Mouse (Mus musculus) neural tube, embryonic 12.5 days (tissue): ENCODE measurements around the gene Ephx3. TPM values are rescaled to one million over a fixed set of nuclear protein-coding genes. Genes with fewer than 3 reads are reported as not detected.

Experiments used
- ATAC-seq: fragments of 200-750 bp; cut with Nextera tagmentation; 2 replicates; pipeline ENCODE4 v1.8.0; 2017; ENCODE audit warnings: low read depth, mild to moderate bottlenecking, moderate TSS enrichment, moderate library complexity; ENCODE audit not compliant: low FRiP score
- H3K27ac ChIP-seq: fragments of 300-500 bp; sonication (generic); 2 replicates; pipeline ENCODE4 v1.5.1; 2016
- H3K27me3 ChIP-seq: fragments of 300-500 bp; sonication (generic); replicated peaks from 2 replicates; pipeline ENCODE4 v1.6.1; 2016; ENCODE audit warnings: mild to moderate bottlenecking
- H3K36me3 ChIP-seq: fragments of 300-500 bp; sonication (generic); 2 replicates; pipeline ENCODE4 v1.6.1; 2016; ENCODE audit warnings: mild to moderate bottlenecking
- H3K4me1 ChIP-seq: fragments of 300-500 bp; sonication (generic); 2 replicates; pipeline ENCODE4 v1.6.1; 2016
- H3K4me2 ChIP-seq: fragments of 300-500 bp; sonication (generic); replicated peaks from 2 replicates; pipeline ENCODE4 v1.6.1; 2016; ENCODE audit warnings: mild to moderate bottlenecking
- H3K4me3 ChIP-seq: fragments of 300-500 bp; sonication (generic); 2 replicates; pipeline ENCODE4 v1.5.1; 2016
- H3K9ac ChIP-seq: fragments of 300-500 bp; sonication (generic); 2 replicates; pipeline ENCODE4 v1.6.1; 2016; ENCODE audit warnings: mild to moderate bottlenecking
- H3K9me3 ChIP-seq: fragments of 300-500 bp; sonication (generic); 2 replicates; pipeline ENCODE4 v1.6.1; 2016; ENCODE audit warnings: mild to moderate bottlenecking
- WGBS: fragments of 180-500 bp; shearing (Covaris S2); methylation state at CpG from one replicate; pipeline ENCODE4 v1.1.7; 2016; 5-methylcytosine and 5-hydroxymethylcytosine counted together
- polyA plus RNA-seq: library from polyadenylated mRNA; unstranded; fragments of >200 nt; fragmentation: Nextera tagmentation; extraction: Ambion mirVana; gene quantifications from 2 replicates; pipeline ENCODE4 v1.2.1, GENCODE M21; 2016

Ephx3 gene
- polyA plus RNA-seq, 1 experiment from 2014 or later, result 0.08 TPM

DNA sequence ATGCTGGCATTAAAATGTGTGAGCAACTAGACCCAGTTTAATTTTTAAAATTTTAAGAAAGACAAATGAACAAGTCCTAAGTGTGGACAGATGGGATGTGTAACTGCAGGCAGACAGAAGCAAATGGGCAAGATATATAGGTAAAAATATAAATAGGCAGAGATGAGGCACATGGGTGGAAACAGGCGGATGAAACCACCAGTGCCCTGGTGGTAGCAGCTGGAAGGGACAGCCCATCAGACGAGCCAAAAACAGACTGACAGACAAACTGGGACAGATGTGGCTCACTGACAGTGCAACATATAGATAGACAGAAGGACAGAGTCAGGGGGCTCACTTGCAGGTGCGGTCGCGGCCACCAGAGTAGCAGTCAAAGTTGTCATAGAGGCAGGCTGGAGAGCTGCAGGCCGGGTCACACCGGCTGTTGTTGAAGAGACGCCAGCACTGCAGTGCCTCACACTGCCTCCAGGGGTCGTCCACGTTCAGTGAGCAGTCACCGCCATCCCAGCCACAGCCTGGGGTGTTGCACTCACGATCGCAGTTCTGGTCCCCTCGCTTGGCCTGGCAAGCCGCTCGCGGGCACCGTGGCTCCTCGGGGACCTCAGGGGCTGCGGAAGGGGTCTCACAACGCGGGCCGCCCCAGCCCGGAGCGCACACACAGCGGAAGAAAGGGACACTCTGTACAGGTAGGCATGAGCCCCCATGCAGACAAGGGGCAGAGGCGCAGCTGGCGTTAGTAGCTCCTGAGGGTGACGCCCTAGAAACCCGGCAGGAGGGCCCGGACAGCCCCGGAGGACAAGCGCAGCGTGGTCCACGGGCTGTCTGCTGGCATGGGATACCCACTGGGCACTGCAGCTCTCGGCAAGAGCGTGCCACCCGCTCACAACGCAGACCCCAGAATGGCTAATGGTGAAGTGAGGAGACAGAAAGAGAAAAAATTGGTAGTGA is 46.2 kb downstream of the Ephx3 start:
- ATAC-seq, result peak; percentile 59
- Histone ChIP-seq H3K4me3 (peak overlapping the region; percentile 21), H3K4me2 (peak overlapping the region; percentile 55), H3K9me3 (no peaks in the 10 kb centered on the region), H3K36me3 (peaks cover 84% of the 10 kb centered on the region), H3K27me3 (no peaks in the 10 kb centered on the region), H3K27ac (no peak overlapping the region), H3K4me1 (peaks cover 4% of the 10 kb centered on the region; the same call in 1 of the 2 replicates), H3K9ac (peak overlapping the region; percentile 40; the same call in 1 of the 2 replicates)
- 23% methylated on average over 39 of the region's 39 CpGs for WGBS

DNA sequence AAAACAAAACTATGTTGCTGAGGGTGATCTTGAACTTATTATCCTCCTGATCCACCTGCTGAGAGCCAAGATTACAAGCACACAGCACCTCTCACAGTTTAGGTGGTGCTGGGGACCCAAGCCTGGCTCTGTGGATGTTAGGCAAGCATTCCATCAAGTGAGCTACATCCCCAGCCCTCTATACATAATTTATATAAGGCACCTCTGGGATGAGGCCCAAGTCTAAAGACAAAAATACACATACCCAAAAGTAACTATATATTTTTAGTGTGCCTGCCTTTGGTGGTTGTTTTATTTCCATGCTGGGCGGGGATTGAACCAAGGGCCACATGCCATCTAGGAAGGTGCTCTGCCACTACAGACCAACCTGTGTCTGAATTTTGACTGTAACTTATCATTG is 47.1 kb downstream of the Ephx3 start:
- Histone ChIP-seq H3K9ac (no peak overlapping the region), H3K9me3 (no peaks in the 10 kb centered on the region), H3K4me1 (peaks cover 4% of the 10 kb centered on the region; the same call in 1 of the 2 replicates), H3K27me3 (no peaks in the 10 kb centered on the region), H3K4me3 (no peak overlapping the region), H3K27ac (no peak overlapping the region), H3K36me3 (peaks cover 84% of the 10 kb centered on the region), H3K4me2 (no peak overlapping the region)
- ATAC-seq, result no peak
- WGBS, result 94% methylated on average over 1 of the region's 1 CpGs

Other genes starting within 250 kb of the Ephx3 start
- gene Rrp1b, start 153.4 kb downstream of the Ephx3 start, polyA plus RNA-seq, result 43.7 and 52.2 TPM in 2 replicates
- gene Hsf2bp, start 153.2 kb downstream of the Ephx3 start, polyA plus RNA-seq, result 0.28 and 0.47 TPM in 2 replicates
- gene Notch3, start 22.7 kb downstream of the Ephx3 start, polyA plus RNA-seq, result 17.3 and 17.4 TPM in 2 replicates
- 105 and 112 TPM in 2 replicates for gene Brd4, start 95.2 kb upstream of the Ephx3 start, polyA plus RNA-seq
- gene Akap8, start 131.7 kb upstream of the Ephx3 start, polyA plus RNA-seq, result 124 and 126 TPM in 2 replicates
- 135 and 136 TPM in 2 replicates for gene Akap8l, start 161.1 kb upstream of the Ephx3 start, polyA plus RNA-seq
- 41.4 and 50.5 TPM in 2 replicates for gene Wiz, start 199.9 kb upstream of the Ephx3 start, polyA plus RNA-seq
- 0.66 and 1.7 TPM in 2 replicates for gene Rasal3, start 214.0 kb upstream of the Ephx3 start, polyA plus RNA-seq
- gene Pglyrp2, start 234.6 kb upstream of the Ephx3 start, polyA plus RNA-seq, result not detected in 2 replicates